Mouse (Mus musculus): Measurements from ENCODE around the gene Cd2bp2.

The Cd2bp2 gene

DNA sequence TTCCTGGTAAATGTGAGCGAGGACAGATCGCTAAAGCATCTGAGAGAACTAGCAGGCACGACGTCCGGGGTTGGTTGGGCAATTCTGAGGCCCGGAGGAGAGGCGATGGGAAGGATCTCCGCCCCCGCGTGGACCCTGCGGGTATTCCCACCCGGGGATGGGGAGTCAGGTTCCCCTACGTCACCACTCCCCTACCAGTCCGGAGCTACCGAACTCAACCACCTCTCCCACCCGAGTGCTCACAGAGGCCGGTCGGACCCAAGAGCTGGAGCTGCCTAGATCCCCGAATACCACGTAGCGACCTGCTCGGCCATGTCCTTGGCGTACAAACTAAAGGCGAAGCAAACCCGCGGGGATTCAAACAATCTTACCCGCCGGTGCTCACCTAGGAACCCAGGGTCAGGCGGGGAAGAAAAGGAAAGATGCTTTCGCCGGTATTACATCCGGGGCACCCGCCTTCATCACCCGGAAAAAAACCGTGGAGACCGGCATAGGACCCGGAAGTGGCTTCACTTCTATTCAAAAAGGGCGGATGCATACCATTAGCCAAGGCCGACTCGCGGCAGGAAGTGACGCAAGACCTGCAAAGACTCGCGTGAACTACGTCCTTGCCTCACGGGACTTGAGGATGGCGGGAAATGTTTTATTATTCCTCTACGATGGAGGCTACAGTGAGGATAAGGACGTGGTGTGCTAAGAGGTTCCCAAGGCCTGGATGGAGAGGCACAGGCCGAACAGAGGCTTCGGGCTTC lies at the start of gene Cd2bp2:
TSS of gene Cd2bp2 (minus strand) at position 507 of the 752 bp plus-strand sequence.
- peak; percentile 98 for DNase-seq (ENCODE audit: low read depth, low spot score)

DNA sequence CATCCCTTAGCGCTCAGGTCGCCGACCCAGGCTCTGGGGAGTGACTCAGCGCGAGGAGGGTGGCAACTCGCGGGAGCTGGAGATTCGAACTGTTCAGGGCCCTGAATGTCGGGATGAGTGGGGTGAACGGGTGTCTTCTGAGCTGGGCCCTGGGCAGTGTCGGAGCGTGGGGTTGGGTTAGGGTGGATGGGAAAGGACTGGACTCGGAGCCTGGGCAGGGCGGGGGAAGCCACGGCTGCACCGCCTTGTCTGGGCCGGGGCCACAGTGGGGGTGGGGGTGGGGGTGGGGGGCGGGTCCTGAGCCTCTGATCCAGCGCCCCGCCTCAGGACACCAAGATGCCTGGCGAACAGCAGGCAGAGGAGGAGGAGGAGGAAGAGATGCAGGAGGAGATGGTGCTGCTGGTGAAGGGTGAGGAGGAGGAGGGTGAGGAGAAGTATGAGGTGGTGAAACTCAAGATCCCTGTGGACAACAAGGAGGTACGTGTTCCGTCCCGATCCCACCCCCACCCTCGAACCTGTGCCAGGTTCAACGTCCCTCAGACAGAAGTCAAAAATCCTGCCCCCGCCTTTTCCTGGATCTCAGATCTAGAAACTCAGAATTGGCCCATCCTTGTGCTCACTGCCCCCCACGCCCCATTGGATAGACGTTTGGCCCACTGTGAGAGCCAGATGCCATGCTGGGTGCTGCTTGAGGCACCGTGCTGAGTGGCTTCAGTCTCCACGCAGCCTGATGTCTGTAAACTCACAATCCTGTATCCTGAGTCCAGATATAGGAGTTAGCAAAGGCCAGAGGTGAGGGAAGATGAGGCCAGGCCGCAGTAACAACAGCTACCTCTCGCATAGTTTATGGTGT lies 49.0 kb upstream of the Cd2bp2 start:
- DNase-seq (ENCODE audit: low read depth, low spot score): no peak

DNA sequence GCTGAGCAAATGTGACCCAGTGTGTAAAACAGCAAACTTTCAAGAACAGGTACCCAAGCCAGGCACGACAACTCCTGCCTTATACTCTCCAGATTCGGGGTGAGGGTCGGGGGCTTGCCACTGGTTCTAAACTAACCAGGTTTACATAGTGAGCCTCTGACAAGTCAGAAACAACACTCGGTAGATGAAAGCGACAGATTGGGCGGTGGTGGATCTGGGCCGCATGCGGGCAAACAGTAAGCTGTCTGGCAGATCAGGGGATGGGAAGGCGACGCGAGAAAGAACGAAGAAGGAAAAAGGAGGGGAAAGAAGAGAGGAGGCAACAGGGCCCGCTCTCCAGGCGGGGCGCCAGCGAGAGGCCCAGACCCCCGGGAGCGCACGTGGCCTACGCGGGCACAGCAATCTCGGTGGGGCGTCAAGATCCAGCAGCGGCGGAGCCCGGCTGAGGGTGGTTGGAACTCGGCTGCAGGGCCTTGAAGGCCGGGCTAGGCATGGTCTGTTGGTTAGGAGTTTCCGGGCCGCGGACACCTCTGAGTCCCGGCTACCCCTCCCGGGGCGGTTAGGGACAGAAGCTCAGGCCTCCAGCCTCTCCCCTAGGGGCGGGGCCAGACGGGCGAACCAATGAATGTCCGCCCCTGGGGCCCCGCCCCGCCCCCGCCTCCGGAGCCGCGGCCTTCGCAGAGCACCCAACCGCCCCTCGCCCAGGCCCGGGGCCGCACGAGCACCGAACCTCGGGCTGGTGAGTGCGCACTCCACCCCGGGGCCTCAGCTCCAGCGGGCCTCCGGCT lies 48.2 kb upstream of the Cd2bp2 start, which contains the start of gene Zfp771:
TSS of gene Zfp771 (plus strand) at position 405 of the 788 bp plus-strand sequence.
- peak; percentile 85 for DNase-seq (ENCODE audit: low read depth, low spot score)

DNA sequence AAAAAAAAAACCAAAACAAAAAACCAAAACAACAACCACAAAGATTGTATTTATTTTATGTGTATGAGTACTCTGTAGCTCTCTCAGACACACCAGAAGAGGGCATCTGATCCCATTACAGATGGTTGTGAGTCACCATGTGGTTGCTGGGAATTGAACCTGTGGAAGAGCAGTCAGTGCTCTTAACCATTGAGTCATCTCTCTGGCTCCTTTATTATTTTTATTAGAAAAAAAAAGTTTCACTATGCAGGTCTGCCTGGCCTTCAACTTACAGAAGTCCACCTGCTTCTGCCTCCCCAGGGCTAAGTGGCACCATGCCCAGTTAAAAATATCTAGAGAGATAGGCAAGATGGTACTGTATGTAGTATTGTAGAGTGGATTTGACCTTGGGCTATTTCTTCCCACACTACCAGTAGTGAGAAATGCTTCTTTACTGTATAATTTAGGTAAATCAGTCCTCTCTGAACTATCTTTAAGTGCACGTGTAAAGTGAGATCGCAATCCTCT lies 47.6 kb upstream of the Cd2bp2 start:
- DNase-seq (ENCODE audit: low read depth, low spot score): no peak

DNA sequence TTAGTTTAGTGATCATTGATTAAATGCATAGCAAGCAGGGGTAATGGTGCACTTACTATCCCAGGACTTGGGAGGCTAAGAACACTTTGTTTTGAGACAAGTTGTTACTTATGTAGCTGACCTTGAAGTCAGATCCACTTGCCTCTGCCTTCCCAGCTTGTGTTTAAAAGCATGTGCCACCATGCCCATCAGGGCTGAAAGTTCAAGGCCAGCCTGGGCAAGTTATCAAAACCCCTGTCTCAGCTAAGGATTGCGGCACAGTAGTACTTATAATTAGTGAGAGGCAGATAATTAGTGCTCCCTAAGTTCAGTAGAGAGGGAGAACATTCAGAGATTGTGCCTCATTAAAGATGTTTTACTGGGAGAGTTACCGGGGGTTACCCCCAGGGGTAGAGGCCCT lies 38.9 kb upstream of the Cd2bp2 start:
- no peak for DNase-seq (ENCODE audit: low read depth, low spot score)

DNA sequence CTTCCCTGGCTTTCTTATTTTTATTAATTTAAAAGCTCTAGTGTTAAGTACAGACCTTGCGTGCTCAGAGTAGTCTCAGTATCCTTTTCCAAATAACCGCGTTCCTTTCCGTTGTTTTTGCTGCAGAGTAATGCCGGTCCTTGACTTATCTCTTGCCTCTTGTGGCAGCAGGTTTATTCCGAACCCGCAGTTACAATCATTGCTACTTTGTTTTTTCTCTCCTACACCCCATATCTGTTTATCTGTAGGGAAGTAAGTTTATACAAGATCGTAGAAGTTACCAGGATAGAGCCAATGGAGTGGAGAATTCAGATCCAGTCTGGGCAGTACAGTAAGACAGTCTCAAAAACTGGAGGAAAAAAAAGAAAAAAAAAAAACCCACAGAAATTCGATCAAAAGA lies 37.9 kb upstream of the Cd2bp2 start:
- DNase-seq (ENCODE audit: low read depth, low spot score): no peak

DNA sequence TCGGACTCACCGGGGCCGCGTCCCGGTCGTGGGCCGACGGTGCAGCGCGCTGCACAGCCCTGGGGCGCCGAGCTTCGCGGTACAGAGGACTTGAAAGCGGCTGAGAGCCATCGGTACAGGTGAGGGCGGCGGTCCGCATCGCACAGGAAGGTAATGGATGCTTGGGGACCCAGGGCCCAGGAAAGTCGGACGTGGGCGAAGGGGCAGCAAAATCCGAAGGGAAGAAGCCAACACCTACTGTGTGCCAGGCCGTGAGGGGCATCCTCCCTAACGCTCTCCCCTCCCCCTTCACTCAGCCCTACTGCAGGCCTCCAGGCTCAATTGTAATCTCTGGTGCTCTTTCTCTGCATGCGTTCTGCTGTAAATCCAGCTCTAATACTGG lies 37.5 kb upstream of the Cd2bp2 start:
- no peak for DNase-seq (ENCODE audit: low read depth, low spot score)

DNA sequence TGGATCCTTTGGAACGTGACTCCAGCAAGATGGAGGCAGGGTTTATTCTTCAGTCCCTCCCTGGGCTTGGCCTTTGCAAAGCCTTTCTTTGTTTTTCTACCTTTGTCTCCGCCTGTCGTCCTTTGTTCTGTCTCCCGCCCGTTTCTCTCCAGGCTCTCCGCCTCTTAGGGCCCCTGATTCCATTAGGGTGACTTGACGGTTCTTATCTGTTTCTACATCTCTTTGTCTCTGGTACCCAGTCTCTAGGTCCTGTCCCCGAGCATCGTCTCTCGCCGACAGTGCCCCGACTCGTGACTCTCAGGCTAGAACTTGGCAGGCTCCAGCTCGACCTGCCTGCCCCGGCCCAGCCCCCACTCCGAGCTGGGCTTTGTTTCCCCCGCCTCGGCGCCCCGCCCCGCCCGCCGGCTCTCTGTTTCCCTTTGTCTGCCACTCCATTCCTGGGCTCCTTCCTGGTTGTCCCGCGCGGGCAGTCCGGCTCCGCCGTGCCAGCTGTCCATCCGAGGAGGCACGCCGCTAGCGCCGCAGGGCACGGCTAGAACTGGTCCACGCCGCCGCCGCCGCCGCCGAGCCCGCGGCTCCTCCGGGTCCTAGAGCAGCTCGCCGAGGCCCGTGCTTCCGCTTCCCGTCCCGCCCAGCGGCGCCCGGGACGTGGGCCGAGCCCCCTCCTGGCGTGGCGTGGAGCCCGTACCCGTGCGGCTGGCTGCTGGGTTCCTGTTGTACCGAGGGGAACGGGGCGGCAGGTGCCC lies 36.9 kb upstream of the Cd2bp2 start, which contains the start of the genes Zfp553 and Sept1:
TSS of gene Zfp553 (plus strand) at position 440 of the 746 bp plus-strand sequence.
TSS of gene Sept1 (minus strand) at position 509 of the 746 bp plus-strand sequence.
- peak; percentile 60 for DNase-seq (ENCODE audit: low read depth, low spot score)

DNA sequence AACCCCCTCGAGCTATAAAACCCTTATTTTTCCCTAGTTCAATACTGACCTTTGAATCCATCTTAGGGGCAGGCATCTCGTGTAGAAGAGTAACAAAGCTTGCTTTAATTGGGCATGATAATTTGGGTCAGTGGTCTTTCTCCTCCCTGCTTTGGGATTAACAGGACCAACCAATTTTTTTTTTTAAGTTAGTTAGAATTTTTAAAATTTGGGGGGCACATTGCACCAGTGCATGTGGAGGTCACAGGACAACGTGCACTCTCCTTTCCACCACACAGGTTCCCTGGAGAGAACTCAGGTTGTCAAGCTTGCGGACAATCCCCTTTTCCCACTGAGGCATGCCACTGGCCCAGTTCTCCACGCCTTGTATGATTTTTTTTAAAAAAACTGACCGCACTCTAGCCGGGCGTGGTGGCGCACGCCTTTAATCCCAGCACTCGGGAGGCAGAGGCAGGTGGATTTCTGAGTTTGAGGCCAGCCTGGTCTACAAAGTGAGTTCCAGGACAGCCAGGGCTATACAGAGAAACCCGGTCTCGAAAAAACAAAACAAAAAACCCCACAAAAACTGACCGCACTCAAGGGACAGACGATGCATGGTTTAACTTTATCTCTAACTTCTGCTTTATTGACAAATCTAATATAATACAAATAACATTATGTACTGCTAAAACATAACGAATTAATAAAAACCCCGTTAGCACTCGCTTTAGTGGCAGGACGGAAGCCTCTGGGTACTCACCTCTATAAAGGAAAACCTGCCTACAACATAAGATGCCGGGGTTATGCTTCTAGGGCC lies 36.2 kb upstream of the Cd2bp2 start:
- DNase-seq (ENCODE audit: low read depth, low spot score): no peak

DNA sequence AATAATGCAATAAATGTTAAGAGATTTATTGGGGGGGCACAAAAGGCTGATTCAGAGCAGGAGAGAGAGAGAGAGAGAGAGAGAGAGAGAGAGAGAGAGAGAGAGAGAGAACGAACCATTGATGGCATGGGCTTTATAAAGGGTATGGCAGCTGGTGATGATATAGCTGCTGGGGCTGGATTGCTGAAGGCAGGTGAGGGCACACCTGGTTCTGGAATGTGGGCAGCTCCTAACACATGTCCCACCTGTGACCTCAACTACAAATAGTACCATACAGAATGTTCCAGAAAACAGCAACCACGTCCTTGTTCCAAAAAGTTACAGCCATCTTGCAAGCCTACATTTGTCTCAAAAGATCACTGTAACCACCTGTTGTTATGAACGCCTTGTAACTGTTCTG lies 35.5 kb upstream of the Cd2bp2 start:
- DNase-seq (ENCODE audit: low read depth, low spot score): no peak

DNA sequence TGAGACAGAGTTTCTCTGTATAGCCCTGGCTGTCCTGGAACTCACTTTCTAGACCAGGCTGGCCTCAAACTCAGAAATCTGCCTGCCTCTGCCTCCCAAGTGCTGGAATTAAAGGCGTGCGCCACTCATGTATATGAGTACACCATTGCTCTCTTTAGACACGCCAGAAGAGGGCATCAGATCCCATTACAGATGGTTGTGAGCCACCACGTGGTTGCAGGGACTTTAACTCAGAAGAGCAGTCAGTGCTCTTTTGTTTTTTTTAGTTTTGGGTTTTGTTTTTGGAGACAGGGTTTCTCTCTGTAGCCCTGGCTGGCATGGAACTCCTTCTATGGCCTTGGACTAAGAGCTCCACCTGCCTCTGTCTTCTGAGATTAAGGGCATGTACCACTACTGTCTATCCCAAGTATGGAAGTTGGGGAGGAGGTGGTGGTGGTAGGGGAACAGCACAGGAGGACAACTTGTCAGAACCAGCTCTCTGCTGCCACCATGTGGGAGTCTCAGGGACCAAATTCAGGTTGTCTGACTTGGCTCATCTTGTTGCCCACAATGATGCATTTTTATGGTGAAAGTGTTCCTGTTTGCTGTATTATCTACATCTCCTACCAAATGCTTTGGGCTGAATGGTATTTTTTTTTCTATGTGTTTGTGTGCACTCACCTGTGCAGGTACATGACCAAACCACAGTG lies 32.9 kb upstream of the Cd2bp2 start:
- peak; percentile 64 for DNase-seq (ENCODE audit: low read depth, low spot score)

DNA sequence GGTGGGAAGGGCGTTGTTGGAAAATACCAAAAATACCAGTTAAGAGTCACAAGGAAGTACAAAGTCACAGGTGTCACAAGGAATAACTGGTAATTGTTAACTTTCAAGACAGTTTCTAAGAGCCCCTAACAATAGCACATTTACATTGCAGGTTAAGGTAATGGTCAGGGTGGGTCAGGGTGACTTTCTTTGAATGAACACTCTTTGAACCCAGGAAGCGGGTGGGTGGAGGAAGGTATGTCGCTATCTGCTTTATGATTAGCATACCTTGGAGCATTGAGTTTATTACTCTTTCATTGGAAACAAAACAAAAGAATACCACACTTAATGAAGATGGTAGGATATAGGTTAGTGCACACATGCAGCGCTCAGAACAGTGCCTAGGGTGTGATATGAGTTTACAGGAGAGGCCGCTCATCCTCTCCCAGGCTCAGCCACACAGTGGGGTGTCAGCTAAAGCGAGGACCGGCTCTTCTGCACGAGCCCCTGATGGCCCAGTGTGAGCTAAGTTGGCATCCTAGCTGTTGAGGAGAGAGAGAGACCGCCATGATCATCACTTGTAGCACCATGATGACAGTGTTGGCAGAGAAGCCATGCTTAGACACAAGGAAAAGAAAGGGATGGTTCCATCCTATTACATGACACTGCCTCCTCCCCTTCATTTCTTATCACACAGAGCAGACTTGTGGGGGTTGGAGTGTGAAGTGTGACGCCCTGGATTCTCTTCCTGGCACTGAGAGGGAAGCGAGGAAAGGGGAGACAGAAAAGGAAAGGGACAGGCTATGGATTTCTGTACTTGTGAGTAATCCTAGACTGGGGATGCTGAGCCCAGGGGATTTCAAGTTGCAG lies 29.5 kb upstream of the Cd2bp2 start:
- DNase-seq (ENCODE audit: low read depth, low spot score): peak; percentile 33

DNA sequence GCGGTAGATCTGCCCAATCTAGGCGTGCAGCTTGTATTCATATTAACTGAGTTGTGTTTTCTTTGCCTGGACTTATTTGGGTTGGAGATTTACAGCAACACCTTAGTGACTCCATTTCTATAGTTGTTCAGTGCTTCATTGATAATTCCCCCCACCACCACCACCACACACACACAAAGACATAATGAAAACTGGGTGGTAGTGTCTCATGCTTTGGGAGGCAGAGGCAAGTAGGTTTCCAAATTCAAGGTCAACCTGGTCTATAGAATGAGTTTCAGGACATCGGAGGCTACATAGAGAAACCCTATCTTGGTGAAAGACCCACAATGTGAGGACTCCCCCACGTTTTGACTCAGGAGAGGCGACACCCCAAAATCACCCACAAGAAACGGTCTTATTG lies 28.8 kb upstream of the Cd2bp2 start:
- DNase-seq (ENCODE audit: low read depth, low spot score): no peak

DNA sequence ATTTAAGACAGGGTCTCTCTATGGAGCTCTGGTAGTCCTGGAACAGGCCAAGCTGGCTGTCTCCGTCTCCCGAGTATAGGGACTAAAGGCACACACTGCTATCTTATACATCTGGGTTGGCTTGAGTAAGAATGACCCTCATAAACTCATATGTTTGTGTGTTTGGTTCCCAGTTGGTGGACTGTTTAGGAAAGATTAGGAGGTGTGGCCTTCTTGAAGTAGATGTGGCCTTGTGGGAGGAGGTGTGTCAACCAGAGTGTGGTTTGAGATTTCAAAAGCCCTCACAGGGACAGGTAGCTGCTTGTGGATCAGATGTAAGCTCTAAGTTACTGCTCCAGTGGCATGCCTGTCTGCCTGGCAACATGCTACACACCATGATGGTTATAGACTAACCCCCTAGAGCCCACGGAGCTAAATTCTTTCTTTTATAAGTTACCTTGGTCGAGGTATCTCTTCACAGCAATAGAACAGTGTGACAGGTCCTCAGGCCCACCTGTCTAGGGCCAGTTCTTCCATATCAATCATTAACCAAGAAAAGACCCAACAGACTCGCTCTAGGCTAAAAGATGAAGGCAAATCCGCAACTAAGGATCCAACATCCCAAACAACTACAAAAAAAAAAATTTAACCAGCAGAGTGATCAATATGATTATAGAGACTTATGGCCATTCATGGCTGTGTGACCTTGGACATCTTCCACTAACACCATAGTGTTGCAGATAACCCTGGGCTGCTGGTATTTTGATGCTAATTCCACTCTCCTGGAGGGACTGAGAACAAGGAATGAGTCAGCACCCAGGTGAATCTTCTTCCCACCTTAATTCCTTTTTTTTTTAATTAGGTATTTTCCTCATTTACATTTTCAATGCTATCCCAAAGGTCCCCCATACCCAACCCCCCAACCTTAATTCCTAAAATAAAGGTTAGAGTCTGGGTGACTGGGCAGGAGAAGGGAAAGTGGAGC lies 27.9 kb upstream of the Cd2bp2 start:
- no peak for DNase-seq (ENCODE audit: low read depth, low spot score)

DNA sequence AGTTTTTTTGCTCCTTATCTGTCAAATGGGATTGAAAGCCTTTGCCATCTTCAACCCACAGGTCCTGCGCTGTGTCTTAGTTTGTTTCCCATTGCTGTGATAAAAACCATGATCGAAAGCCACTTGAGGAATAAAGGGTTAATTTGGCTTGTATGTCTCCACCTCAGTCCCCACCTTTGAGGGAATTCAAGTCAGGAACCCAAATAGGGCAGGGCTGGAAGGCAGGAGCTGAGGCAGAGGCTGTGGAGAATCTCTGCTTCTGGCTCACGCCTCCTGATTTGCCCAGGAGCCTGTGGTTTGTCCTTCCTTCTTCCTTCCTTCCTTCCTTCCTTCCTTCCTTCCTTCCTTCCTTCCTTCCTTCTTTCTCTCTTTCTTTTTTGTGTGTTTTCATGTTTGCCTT lies 27.3 kb upstream of the Cd2bp2 start:
- DNase-seq (ENCODE audit: low read depth, low spot score): no peak

DNA sequence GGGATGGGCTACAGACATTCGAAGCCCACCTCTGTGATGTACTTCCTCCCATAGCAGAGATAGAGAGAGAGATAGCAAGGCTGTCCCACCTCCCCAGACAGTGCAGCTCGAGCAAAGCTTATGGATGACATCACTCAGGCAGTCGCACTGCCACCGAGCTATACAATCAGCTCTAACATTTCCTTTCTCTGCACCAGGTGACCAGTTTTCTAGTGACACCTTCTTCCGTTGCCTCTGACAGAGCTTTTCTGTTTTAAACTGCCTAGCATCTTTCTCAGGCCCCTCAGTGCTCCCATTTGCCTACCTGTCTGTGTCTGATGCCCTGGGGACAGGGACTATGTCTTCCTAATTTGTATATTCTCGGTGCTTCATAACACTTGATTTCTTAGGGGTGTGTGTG lies 24.6 kb upstream of the Cd2bp2 start:
- DNase-seq (ENCODE audit: low read depth, low spot score): no peak

DNA sequence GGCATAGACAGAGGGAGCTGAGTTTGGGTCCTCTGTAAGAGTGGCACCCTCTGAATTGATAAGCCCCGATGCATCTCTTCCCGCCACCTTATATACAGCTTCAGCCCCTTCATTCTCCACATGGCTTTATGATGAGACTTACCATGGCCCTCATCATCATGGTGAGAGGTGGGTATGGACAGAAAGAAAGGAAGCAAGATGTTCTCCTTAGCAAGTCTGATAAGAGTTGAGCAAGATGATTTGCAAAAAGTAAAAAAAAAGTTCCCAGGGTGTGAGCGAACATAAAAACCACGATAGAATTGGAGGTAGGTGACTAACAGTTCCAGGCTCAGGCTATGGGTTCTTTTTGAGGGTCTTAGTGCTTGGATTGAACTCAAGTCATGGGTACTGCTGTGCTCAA lies 22.8 kb upstream of the Cd2bp2 start:
- DNase-seq (ENCODE audit: low read depth, low spot score): no peak
